Mouse (Mus musculus): ENCODE data around the gene Grm4. TPM values are rescaled to one million over a fixed set of nuclear protein-coding genes. Genes with fewer than 3 reads are reported as not detected.

Grm4 gene
- polyA plus RNA-seq, 1 experiment from 2014 or later: 0.96 TPM

GRCm38 (mm10) chr17:27422371-27422725 lies 98.9 kb downstream of the Grm4 start:
- H3K36me3 ChIP-seq (replicated peaks): no peaks in the 10 kb centered on the region
- WGBS: 13% methylated on average over 6 of the region's 6 CpGs
- peak; percentile 60 for DNase-seq (ENCODE audit: low spot score)
- H3K27me3 ChIP-seq (replicated peaks; ENCODE audit: low read depth, poor library complexity, severe bottlenecking): peaks cover 9% of the 10 kb centered on the region; the same call in 1 of the 2 replicates
- peaks cover 39% of the 10 kb centered on the region for H3K4me1 ChIP-seq
- no peaks in the 10 kb centered on the region for H3K9me3 ChIP-seq
- peak overlapping the region; percentile 41 for H3K4me3 ChIP-seq
- peak overlapping the region; percentile 85 for H3K27ac ChIP-seq (replicated peaks)

GRCm38 (mm10) chr17:27421837-27422236 lies 99.4 kb downstream of the Grm4 start:
- H3K27ac ChIP-seq (replicated peaks): peak overlapping the region; percentile 85
- peak; percentile 71 for DNase-seq (ENCODE audit: low spot score)
- WGBS: 46% methylated on average over 8 of the region's 8 CpGs
- peak overlapping the region; percentile 41; the same call in 1 of the 2 replicates for H3K4me3 ChIP-seq
- H3K4me1 ChIP-seq: peaks cover 39% of the 10 kb centered on the region
- no peaks in the 10 kb centered on the region for H3K9me3 ChIP-seq
- H3K27me3 ChIP-seq (replicated peaks; ENCODE audit: low read depth, poor library complexity, severe bottlenecking): peaks cover 9% of the 10 kb centered on the region; the same call in 1 of the 2 replicates
- no peaks in the 10 kb centered on the region for H3K36me3 ChIP-seq (replicated peaks)

GRCm38 (mm10) chr17:27409006-27409405 lies 112.2 kb downstream of the Grm4 start:
- no peak overlapping the region for H3K27ac ChIP-seq (replicated peaks)
- 0 out of 2 replicates have a peak, but pooled peaks cover 3% of the 10 kb centered on the region for H3K4me1 ChIP-seq
- WGBS: 79% methylated on average over 5 of the region's 5 CpGs
- no peaks in the 10 kb centered on the region for H3K36me3 ChIP-seq (replicated peaks)
- no peaks in the 10 kb centered on the region for H3K9me3 ChIP-seq
- no peak for DNase-seq (ENCODE audit: low spot score)
- 0 out of 2 replicates have a peak, but pooled peaks cover 2% of the 10 kb centered on the region for H3K27me3 ChIP-seq (replicated peaks; ENCODE audit: low read depth, poor library complexity, severe bottlenecking)
- no peak overlapping the region for H3K4me3 ChIP-seq

GRCm38 (mm10) chr17:27408531-27408930 lies 112.7 kb downstream of the Grm4 start:
- Histone ChIP-seq H3K4me1 (0 out of 2 replicates have a peak, but pooled peaks cover 3% of the 10 kb centered on the region), H3K27me3 (replicated peaks; ENCODE audit: low read depth, poor library complexity, severe bottlenecking) (0 out of 2 replicates have a peak, but pooled peaks cover 2% of the 10 kb centered on the region), H3K27ac (replicated peaks) (no peak overlapping the region), H3K36me3 (replicated peaks) (no peaks in the 10 kb centered on the region), H3K4me3 (no peak overlapping the region), H3K9me3 (no peaks in the 10 kb centered on the region)
- 71% methylated on average over 5 of the region's 5 CpGs for WGBS
- DNase-seq (ENCODE audit: low spot score): no peak

GRCm38 (mm10) chr17:27406956-27407355 lies 114.2 kb downstream of the Grm4 start:
- no peaks in the 10 kb centered on the region for H3K9me3 ChIP-seq
- H3K4me1 ChIP-seq: peaks cover 3% of the 10 kb centered on the region; the same call in 1 of the 2 replicates
- 0 out of 2 replicates have a peak, but pooled peaks cover 2% of the 10 kb centered on the region for H3K27me3 ChIP-seq (replicated peaks; ENCODE audit: low read depth, poor library complexity, severe bottlenecking)
- 88% methylated on average over 4 of the region's 4 CpGs for WGBS
- no peak overlapping the region for H3K27ac ChIP-seq (replicated peaks)
- no peaks in the 10 kb centered on the region for H3K36me3 ChIP-seq (replicated peaks)
- DNase-seq (ENCODE audit: low spot score): no peak
- no peak overlapping the region for H3K4me3 ChIP-seq

- Histone ChIP-seq H3K36me3 (replicated peaks) (no peaks in the 10 kb centered on the region), H3K27ac (replicated peaks) (no peak overlapping the region), H3K4me1 (peaks cover 12% of the 10 kb centered on the region), H3K4me3 (no peak overlapping the region), H3K9me3 (no peaks in the 10 kb centered on the region), H3K27me3 (replicated peaks; ENCODE audit: low read depth, poor library complexity, severe bottlenecking) (0 out of 2 replicates have a peak, but pooled peaks cover 6% of the 10 kb centered on the region)
- DNase-seq (ENCODE audit: low spot score): no peak
- 89% methylated on average over 19 of the region's 19 CpGs for WGBS
Measured at GRCm38 (mm10) chr17:27405376-27406024, 115.7 kb downstream of the Grm4 start.

GRCm38 (mm10) chr17:27401200-27401599 lies 120.0 kb downstream of the Grm4 start:
- DNase-seq (ENCODE audit: low spot score): peak; percentile 21
- Histone ChIP-seq H3K27ac (replicated peaks) (peak overlapping the region; percentile 52), H3K4me1 (peaks cover 12% of the 10 kb centered on the region), H3K9me3 (no peaks in the 10 kb centered on the region), H3K4me3 (no peak overlapping the region), H3K36me3 (replicated peaks) (no peaks in the 10 kb centered on the region), H3K27me3 (replicated peaks; ENCODE audit: low read depth, poor library complexity, severe bottlenecking) (0 out of 2 replicates have a peak, but pooled peaks cover 4% of the 10 kb centered on the region)
- 20% methylated on average over 13 of the region's 13 CpGs for whole genome bisulfite sequencing

- Histone ChIP-seq H3K4me1 (peaks cover 22% of the 10 kb centered on the region), H3K4me3 (no peak overlapping the region), H3K27ac (replicated peaks) (peak overlapping the region; percentile 40; the same call in 1 of the 2 replicates), H3K36me3 (replicated peaks) (no peaks in the 10 kb centered on the region), H3K27me3 (replicated peaks; ENCODE audit: low read depth, poor library complexity, severe bottlenecking) (no peaks in the 10 kb centered on the region), H3K9me3 (no peaks in the 10 kb centered on the region)
- DNase-seq (ENCODE audit: low spot score): no peak
- 81% methylated on average over 5 of the region's 5 CpGs for WGBS
Measured at GRCm38 (mm10) chr17:27393931-27394330, 127.3 kb downstream of the Grm4 start.

- H3K36me3 ChIP-seq (replicated peaks): no peaks in the 10 kb centered on the region
- DNase-seq (ENCODE audit: low spot score): no peak
- 91% methylated on average over 4 of the region's 4 CpGs for WGBS
Measured at GRCm38 (mm10) chr17:27393432-27393831, 127.8 kb downstream of the Grm4 start.

GRCm38 (mm10) chr17:27392918-27393317 lies 128.3 kb downstream of the Grm4 start:
- Histone ChIP-seq H3K27me3 (replicated peaks; ENCODE audit: low read depth, poor library complexity, severe bottlenecking) (no peaks in the 10 kb centered on the region), H3K9me3 (no peaks in the 10 kb centered on the region), H3K27ac (replicated peaks) (no peak overlapping the region), H3K36me3 (replicated peaks) (no peaks in the 10 kb centered on the region), H3K4me1 (peaks cover 26% of the 10 kb centered on the region), H3K4me3 (no peak overlapping the region)
- peak; percentile 23 for DNase-seq (ENCODE audit: low spot score)
- 62% methylated on average over 8 of the region's 8 CpGs for WGBS

More at GRCm38 (mm10) chr17:27393432-27393831, 127.8 kb downstream of the Grm4 start:
- Histone ChIP-seq H3K27me3 (replicated peaks; ENCODE audit: low read depth, poor library complexity, severe bottlenecking) (no peaks in the 10 kb centered on the region), H3K4me3 (no peak overlapping the region), H3K9me3 (no peaks in the 10 kb centered on the region), H3K4me1 (peaks cover 26% of the 10 kb centered on the region), H3K27ac (replicated peaks) (no peak overlapping the region)

- Histone ChIP-seq H3K27me3 (replicated peaks; ENCODE audit: low read depth, poor library complexity, severe bottlenecking) (0 out of 2 replicates have a peak, but pooled peaks cover 6% of the 10 kb centered on the region), H3K27ac (replicated peaks) (no peak overlapping the region), H3K4me1 (peaks cover 43% of the 10 kb centered on the region), H3K36me3 (replicated peaks) (no peaks in the 10 kb centered on the region), H3K9me3 (no peaks in the 10 kb centered on the region), H3K4me3 (no peak overlapping the region)
- WGBS: 88% methylated on average over 8 of the region's 8 CpGs
- no peak for DNase-seq (ENCODE audit: low spot score)
Measured at GRCm38 (mm10) chr17:27390019-27390418, 131.2 kb downstream of the Grm4 start.

GRCm38 (mm10) chr17:27389221-27390000 lies 131.8 kb downstream of the Grm4 start:
- Histone ChIP-seq H3K9me3 (no peaks in the 10 kb centered on the region), H3K4me3 (no peak overlapping the region), H3K4me1 (peaks cover 43% of the 10 kb centered on the region), H3K27ac (replicated peaks) (no peak overlapping the region), H3K36me3 (replicated peaks) (no peaks in the 10 kb centered on the region), H3K27me3 (replicated peaks; ENCODE audit: low read depth, poor library complexity, severe bottlenecking) (0 out of 2 replicates have a peak, but pooled peaks cover 6% of the 10 kb centered on the region)
- no peak for DNase-seq (ENCODE audit: low spot score)
- WGBS: 83% methylated on average over 13 of the region's 13 CpGs
